Mouse (Mus musculus) forebrain, embryonic 11.5 days (tissue): ENCODE measurements around the gene Rpl12. TPM values are rescaled to one million over a fixed set of nuclear protein-coding genes. Genes with fewer than 3 reads are reported as not detected.
A peak's percentile ranks its signal among the peaks of the same experiment; 100 is the strongest.

ENCODE experiments used
- ATAC-seq: fragments of 200-750 bp; cut with Nextera tagmentation; replicated peaks from 2 replicates; pipeline ENCODE4 v1.8.0; 2017; ENCODE audit warnings: moderate TSS enrichment; ENCODE audit not compliant: low FRiP score
- DNase-seq: peaks from one replicate; pipeline ENCODE4 v3.0.0-alpha.2; 2017; ENCODE audit warnings: low spot score
- H3K27ac ChIP-seq: fragments of 300-500 bp; sonication (generic); 2 replicates; pipeline ENCODE4 v1.5.1; 2014; ENCODE audit warnings: low read depth, low read length
- H3K27me3 ChIP-seq: fragments of 300-500 bp; sonication (generic); 2 replicates; pipeline ENCODE4 v1.6.1; 2014; ENCODE audit warnings: mild to moderate bottlenecking, low read length, mixed read lengths; ENCODE audit not compliant: control insufficient read depth, insufficient read depth
- H3K36me3 ChIP-seq: fragments of 300-500 bp; sonication (generic); 2 replicates; pipeline ENCODE4 v1.6.1; 2014; ENCODE audit warnings: mild to moderate bottlenecking, low read length, moderate library complexity, mixed read lengths; ENCODE audit not compliant: control insufficient read depth, insufficient read depth
- H3K4me1 ChIP-seq: fragments of 300-500 bp; sonication (generic); replicated peaks from 2 replicates; pipeline ENCODE4 v1.6.1; 2014; ENCODE audit warnings: low read length, mixed read lengths; ENCODE audit not compliant: control insufficient read depth, insufficient read depth
- H3K4me2 ChIP-seq: fragments of 300-500 bp; sonication (generic); 2 replicates; pipeline ENCODE4 v1.6.1; 2014; ENCODE audit warnings: low read depth, mild to moderate bottlenecking, low read length, moderate library complexity, mixed read lengths; ENCODE audit not compliant: severe bottlenecking
- H3K4me3 ChIP-seq: fragments of 300-500 bp; sonication (generic); 2 replicates; pipeline ENCODE4 v1.5.1; 2014; ENCODE audit warnings: low read depth, low read length
- H3K9ac ChIP-seq: fragments of 300-500 bp; sonication (generic); 2 replicates; pipeline ENCODE4 v1.6.1; 2014; ENCODE audit warnings: low read length
- H3K9me3 ChIP-seq: fragments of 300-500 bp; sonication (generic); 2 replicates; pipeline ENCODE4 v1.6.1; 2016; ENCODE audit warnings: low read length, mixed read lengths; ENCODE audit not compliant: control insufficient read depth
- WGBS: fragments of 180-500 bp; shearing (Covaris S2); extraction: QIAGEN DNeasy Blood & Tissue Kit; methylation state at CpG from one replicate; pipeline ENCODE4 v1.1.7; 2014; 5-methylcytosine and 5-hydroxymethylcytosine counted together
- polyA plus RNA-seq: library from polyadenylated mRNA; unstranded; fragments of >200 nt; fragmentation: Nextera tagmentation; extraction: Ambion mirVana; gene quantifications from 2 replicates; pipeline ENCODE4 v1.2.1, GENCODE M21; 2014

The Rpl12 gene
- polyA plus RNA-seq, 1 experiment from 2014 or later = 151 TPM

DNA sequence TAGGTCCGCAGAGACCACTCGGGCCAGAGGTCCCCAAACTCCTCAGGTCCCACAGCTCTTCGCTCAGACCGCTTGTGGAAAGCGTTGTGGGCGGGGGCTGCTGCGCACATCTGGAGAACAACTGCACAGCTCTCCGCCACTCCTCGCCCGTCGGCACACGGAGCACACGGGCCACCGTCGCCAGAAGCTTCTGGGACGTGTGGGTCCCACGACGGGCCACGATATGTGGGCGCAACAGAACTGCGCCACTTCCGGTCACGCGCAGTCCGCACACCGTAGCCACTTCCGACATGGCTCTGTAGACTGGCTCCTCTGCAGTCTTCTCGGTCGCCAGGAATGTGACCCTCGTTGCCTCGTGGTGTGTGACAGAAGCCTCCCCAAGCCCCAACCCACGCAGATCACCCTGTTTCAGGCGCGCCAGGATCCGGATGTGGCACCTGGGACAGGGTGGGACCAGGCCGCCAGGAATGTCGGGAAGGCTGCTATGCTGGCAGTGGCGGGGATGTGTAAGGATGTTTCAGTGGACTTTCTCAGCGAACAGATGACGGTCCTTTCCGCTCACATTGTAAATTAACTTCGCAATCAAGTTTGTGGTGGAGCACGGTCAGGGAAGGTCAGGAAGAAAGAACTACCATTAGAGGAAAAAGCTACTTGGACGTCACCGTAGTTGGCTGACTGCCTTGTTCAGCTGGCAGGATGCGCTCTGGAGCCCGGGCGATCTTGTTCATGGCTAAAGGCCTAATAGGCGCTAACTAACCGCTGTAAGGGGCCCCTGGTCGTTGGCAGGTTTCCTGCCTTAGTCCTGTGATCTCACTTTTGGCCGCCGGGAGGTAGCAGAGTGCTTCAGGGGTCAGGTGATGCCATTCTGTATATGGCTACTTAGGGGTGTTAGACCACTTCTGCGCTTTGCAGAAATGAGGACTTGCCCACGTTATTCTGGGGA is 5.6 kb downstream of the Rpl12 start:
- peak; percentile 87 for DNase-seq
- Histone ChIP-seq H3K36me3 (peaks cover 10% of the 10 kb centered on the region), H3K4me3 (peak overlapping the region; percentile 57), H3K9me3 (no peaks in the 10 kb centered on the region), H3K27me3 (no peaks in the 10 kb centered on the region), H3K4me2 (peak overlapping the region; percentile 95), H3K9ac (peak overlapping the region; percentile 86), H3K27ac (peak overlapping the region; percentile 83), H3K4me1 (peaks cover 16% of the 10 kb centered on the region; the same call in 1 of the 2 replicates)
- peak; percentile 84 for ATAC-seq
- 1% methylated on average over 55 of the region's 55 CpGs for WGBS

DNA sequence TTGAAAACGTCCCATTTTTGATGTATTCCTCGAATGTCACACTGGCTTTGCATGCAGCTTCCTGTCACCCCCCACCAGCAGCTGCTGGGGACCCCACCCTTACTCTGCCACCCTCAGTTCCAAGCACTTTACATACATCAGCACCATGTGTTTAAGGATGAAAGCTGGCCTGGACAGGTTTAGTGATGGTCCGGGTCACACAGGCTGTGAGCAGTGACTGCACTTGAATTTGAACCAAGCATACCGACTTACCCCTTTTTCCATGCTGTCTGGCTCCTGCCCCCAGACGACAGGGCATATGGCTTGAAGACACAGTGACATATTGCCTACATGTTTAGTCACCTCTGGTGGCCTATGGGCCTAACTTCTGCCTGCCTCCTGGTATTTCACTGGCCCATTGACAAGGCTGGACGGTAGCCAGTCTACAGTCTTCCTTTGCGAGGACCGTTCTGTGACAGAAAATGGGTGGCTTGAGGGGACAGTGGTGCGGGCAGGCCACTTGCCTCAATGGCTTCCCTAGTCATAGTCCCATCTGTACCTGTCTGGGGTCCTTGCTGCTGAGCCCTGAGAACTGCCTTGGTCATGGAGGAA is 6.8 kb downstream of the Rpl12 start:
- WGBS = 90% methylated on average over 9 of the region's 9 CpGs
- Histone ChIP-seq H3K4me3 (no peak overlapping the region), H3K4me1 (peaks cover 14% of the 10 kb centered on the region; the same call in 1 of the 2 replicates), H3K27ac (no peak overlapping the region), H3K4me2 (no peak overlapping the region), H3K36me3 (peaks cover 10% of the 10 kb centered on the region), H3K9ac (no peak overlapping the region; the same call in 1 of the 2 replicates), H3K27me3 (no peaks in the 10 kb centered on the region), H3K9me3 (no peaks in the 10 kb centered on the region)
- DNase-seq (no peak), ATAC-seq (no peak)

DNA sequence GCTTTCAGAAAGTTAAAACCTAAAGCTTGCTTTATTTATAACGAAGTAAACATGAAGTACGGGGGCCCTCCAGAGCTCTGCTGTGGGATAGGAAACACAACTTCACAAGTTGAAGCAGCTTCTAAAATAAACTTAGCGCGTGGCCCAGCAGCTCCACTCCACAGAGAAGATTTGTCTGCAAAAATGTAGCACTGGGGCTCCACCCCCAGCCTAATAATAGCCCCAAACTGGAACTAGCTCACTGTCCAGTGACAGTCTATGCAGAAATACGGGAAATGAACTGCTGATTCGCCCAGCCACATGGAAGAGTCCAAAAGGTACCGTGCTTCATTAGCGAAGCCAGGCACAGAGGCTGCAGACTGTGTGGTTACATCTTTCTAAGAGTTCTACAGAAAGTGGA is 8.0 kb downstream of the Rpl12 start:
- no peaks in the 10 kb centered on the region for H3K27me3 ChIP-seq
- H3K4me3 ChIP-seq = no peak overlapping the region
- H3K9me3 ChIP-seq = no peaks in the 10 kb centered on the region
- peaks cover 5% of the 10 kb centered on the region for H3K36me3 ChIP-seq
- no peak for ATAC-seq
- no peak overlapping the region for H3K9ac ChIP-seq
- DNase-seq = no peak
- no peak overlapping the region for H3K4me2 ChIP-seq
- H3K4me1 ChIP-seq = peaks cover 10% of the 10 kb centered on the region; the same call in 1 of the 2 replicates
- 90% methylated on average over 8 of the region's 8 CpGs for WGBS
- H3K27ac ChIP-seq = no peak overlapping the region

DNA sequence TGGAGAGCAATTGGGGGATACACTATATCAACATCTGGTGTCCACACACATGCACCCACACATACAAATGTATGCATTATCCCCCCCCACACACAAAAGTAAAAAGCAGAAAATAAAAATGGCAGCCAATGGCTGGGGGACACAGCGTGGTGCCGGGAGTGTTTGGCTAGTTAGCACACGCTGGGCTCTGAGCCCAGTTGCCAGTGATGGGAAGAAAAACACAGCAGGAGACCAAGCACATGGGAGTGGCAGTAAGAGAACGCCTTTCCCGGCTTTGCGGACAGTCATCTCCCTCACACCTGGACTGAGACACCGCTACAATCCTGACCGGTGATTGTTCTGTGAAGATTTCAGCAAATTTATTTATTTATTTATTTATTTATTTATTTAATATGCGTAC is 9.9 kb downstream of the Rpl12 start:
- Histone ChIP-seq H3K4me2 (no peak overlapping the region), H3K27ac (no peak overlapping the region), H3K4me1 (peaks cover 9% of the 10 kb centered on the region; the same call in 1 of the 2 replicates), H3K9me3 (no peaks in the 10 kb centered on the region), H3K36me3 (no peaks in the 10 kb centered on the region), H3K9ac (no peak overlapping the region), H3K4me3 (no peak overlapping the region), H3K27me3 (no peaks in the 10 kb centered on the region)
- ATAC-seq (no peak), DNase-seq (peak; percentile 50)
- 32% methylated on average over 9 of the region's 9 CpGs for WGBS

DNA sequence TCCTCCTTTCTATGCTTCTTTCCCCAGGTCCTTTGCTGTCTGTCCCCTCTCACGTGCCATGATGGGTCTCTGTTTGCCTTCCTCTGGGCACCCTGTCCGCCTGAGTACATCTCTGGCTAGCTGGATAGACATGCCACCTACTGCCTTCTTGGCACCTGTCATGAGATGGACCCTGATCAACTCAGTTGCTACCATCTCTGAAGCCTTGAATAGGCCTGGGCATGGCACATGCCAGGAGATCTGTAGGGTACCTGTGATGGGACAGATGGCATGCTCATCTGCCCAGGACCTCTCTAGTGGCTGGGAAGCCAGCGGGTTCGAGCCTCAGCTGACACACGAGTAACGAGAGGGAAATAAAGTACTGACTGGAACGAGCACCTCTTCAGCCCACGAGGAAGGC is 12.9 kb downstream of the Rpl12 start:
- DNase-seq (no peak), ATAC-seq (no peak)
- H3K9ac ChIP-seq = no peak overlapping the region
- no peaks in the 10 kb centered on the region for H3K9me3 ChIP-seq
- H3K36me3 ChIP-seq = no peaks in the 10 kb centered on the region
- H3K27me3 ChIP-seq = no peaks in the 10 kb centered on the region
- no peak overlapping the region for H3K4me2 ChIP-seq
- H3K27ac ChIP-seq = no peak overlapping the region
- H3K4me3 ChIP-seq = no peak overlapping the region
- no peaks in the 10 kb centered on the region for H3K4me1 ChIP-seq
- WGBS = 89% methylated on average over 8 of the region's 8 CpGs

DNA sequence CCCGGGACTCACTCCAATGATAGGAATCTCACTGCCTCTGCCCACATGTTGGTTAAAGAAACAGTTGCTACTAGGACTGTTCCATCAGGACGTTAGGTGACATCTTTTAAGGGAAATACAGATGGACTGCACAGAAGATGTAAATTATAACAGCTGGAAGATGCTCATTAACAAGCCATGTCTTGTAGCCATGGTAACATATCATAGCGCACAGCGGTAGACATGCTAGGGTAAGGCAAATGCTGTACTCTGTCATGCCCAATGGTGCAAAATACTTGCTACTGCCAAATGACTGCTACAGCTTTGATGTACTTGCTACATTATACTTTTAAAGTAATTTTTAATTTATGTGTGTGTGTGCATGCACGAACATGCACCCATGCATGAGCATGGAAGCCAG is 15.8 kb downstream of the Rpl12 start:
- no peak overlapping the region for H3K4me2 ChIP-seq
- no peaks in the 10 kb centered on the region for H3K36me3 ChIP-seq
- ATAC-seq = no peak
- H3K4me1 ChIP-seq = peaks cover 8% of the 10 kb centered on the region
- H3K4me3 ChIP-seq = no peak overlapping the region
- DNase-seq = no peak
- no peak overlapping the region for H3K9ac ChIP-seq
- no peak overlapping the region for H3K27ac ChIP-seq
- H3K9me3 ChIP-seq = no peaks in the 10 kb centered on the region
- WGBS = 87% methylated on average over 5 of the region's 5 CpGs
- no peaks in the 10 kb centered on the region for H3K27me3 ChIP-seq

DNA sequence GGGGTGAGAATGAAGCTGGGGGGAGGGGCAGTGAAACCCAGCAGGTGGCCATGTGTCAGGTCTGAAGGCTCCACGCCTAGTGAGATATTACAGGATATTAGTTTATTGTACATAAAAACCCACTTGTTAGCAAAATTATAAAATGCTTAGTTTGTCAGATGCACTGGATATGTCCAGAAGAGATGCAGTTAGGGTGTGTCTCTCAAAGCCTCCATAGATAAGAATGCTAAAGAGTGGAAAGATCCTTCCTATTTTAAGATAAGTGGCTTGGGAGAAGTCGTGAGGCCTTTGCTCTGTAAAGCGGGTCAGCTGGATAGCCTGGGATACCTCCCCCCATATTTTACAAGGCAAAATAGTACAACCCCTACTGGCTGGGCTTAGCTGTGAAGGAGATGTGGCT is 17.3 kb downstream of the Rpl12 start:
- ATAC-seq (no peak), DNase-seq (no peak)
- Histone ChIP-seq H3K9me3 (no peaks in the 10 kb centered on the region), H3K9ac (no peak overlapping the region), H3K36me3 (no peaks in the 10 kb centered on the region), H3K27ac (no peak overlapping the region), H3K4me2 (no peak overlapping the region), H3K27me3 (no peaks in the 10 kb centered on the region), H3K4me3 (no peak overlapping the region), H3K4me1 (peaks cover 8% of the 10 kb centered on the region)
- whole genome bisulfite sequencing = 77% methylated on average over 3 of the region's 3 CpGs

DNA sequence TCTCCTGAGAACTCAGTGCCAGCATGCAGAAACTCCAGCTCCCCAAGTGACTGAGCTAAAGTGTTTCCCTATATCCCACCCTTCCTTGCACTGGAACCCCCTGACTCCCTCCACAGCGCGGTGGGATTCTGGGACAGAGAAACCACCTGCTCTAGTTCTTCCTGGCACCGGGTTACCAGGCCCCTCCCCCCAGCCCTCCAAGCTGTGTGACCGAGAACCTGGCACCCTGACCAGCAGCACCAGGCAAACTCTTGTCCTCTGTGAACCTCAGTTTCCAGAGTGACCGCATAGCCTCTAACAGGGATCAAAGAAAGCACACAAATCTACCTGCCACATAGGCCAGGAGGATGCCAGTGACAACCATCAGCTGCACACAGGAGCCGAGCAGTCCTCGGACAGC is 18.3 kb downstream of the Rpl12 start:
- no peak overlapping the region for H3K27ac ChIP-seq
- ATAC-seq (no peak), DNase-seq (no peak)
- no peaks in the 10 kb centered on the region for H3K9me3 ChIP-seq
- H3K9ac ChIP-seq = no peak overlapping the region
- 81% methylated on average over 7 of the region's 7 CpGs for WGBS
- H3K36me3 ChIP-seq = no peaks in the 10 kb centered on the region
- no peaks in the 10 kb centered on the region for H3K27me3 ChIP-seq
- H3K4me2 ChIP-seq = no peak overlapping the region
- peaks cover 8% of the 10 kb centered on the region for H3K4me1 ChIP-seq
- no peak overlapping the region for H3K4me3 ChIP-seq
